Mouse (Mus musculus) spleen, adult 2 months (tissue): ENCODE results near the gene Cep57l1. TPM values are rescaled to one million over a fixed set of nuclear protein-coding genes. Genes with fewer than 3 reads are reported as not detected.

ENCODE experiments used
- DNase-seq, 2 experiments: peaks; one replicate each; pipeline versions ENCODE4 v3.0.0 to v3.0.0-alpha.2; 2012 to 2021; ENCODE audit warnings: low spot score in 2 of 2, low read depth in 1 of 2
- H3K27ac ChIP-seq: fragments of 200-500 bp; 2 replicates; pipeline ENCODE4 v1.5.1; 2012; ENCODE audit warnings: low read length, inconsistent platforms; ENCODE audit not compliant: insufficient read depth
- H3K27me3 ChIP-seq: fragments of 200-500 bp; 2 replicates; pipeline ENCODE4 v1.6.1; 2012; ENCODE audit warnings: mild to moderate bottlenecking, moderate library complexity, low read length, inconsistent platforms; ENCODE audit not compliant: control insufficient read depth, insufficient read depth
- H3K36me3 ChIP-seq: fragments of 200-500 bp; 2 replicates; pipeline ENCODE4 v1.6.1; 2012; ENCODE audit warnings: mild to moderate bottlenecking, low read length, inconsistent platforms; ENCODE audit not compliant: control insufficient read depth, insufficient read depth
- H3K4me1 ChIP-seq: fragments of 200-500 bp; 2 replicates; pipeline ENCODE4 v1.6.1; 2011; ENCODE audit warnings: inconsistent platforms; ENCODE audit not compliant: control insufficient read depth, insufficient read depth, insufficient read length
- H3K4me3 ChIP-seq: fragments of 200-500 bp; 2 replicates; pipeline ENCODE4 v1.5.1; 2011; ENCODE audit warnings: mild to moderate bottlenecking, inconsistent platforms; ENCODE audit not compliant: insufficient read depth, insufficient read length; ENCODE audit errors: extremely low read depth
- CTCF ChIP-seq: fragments of 200-500 bp; IDR thresholded peaks from 2 replicates; pipeline ENCODE4 v1.5.1; 2011; ENCODE audit warnings: mild to moderate bottlenecking, inconsistent platforms; ENCODE audit not compliant: insufficient read depth, insufficient read length, insufficient replicate concordance; ENCODE audit errors: extremely low read depth
- POLR2A ChIP-seq: fragments of 200-500 bp; IDR thresholded peaks from 2 replicates; pipeline ENCODE4 v1.6.1; 2011; ENCODE audit warnings: low read depth, low read length, inconsistent platforms
- WGBS: fragments of 180-500 bp; shearing (Covaris S2); methylation state at CpG from one replicate; pipeline ENCODE4 v1.1.7; 2018; 5-methylcytosine and 5-hydroxymethylcytosine counted together
- polyA plus RNA-seq: library from polyadenylated mRNA; depleted of rRNA; stranded (reverse); fragments of >200 nt; gene quantifications from 2 replicates; pipeline ENCODE4 v1.2.3, GENCODE M21; 2012

The Cep57l1 gene
- polyA plus RNA-seq, 1 experiment: 1.4 TPM

DNA sequence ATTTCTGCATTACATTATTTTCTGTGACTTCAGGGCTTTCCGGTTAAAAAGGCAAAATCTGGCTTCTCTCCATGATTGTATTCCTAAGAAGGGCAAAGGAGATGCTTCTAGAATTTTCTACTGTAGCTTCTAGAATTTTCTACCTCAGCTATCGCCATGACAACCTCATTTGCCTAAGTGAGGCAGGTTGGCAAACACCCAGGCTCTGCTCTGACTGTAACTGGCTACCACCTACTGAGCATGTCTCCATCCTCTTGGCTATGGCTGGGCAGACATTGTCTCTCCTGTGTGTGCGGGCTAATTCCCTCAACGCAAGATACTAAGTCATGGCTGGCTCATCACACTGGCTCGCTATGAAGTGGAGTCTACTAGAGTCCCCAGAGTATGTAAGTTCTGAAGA lies 63.1 kb downstream of the Cep57l1 start:
- 94% methylated on average over 5 of the region's 5 CpGs for WGBS
- DNase-seq: no peak
- Histone ChIP-seq H3K27me3 (no peaks in the 10 kb centered on the region), H3K4me3 (no peak overlapping the region), H3K27ac (no peak overlapping the region), H3K4me1 (peaks cover 2% of the 10 kb centered on the region; the same call in 1 of the 2 replicates), H3K36me3 (peaks cover 3% of the 10 kb centered on the region)
- TF ChIP-seq CTCF (no peak), POLR2A (no peak)

GRCm38 (mm10) chr10:41744006-41744405 lies 65.7 kb downstream of the Cep57l1 start:
- TF ChIP-seq CTCF (no peak), POLR2A (no peak)
- Histone ChIP-seq H3K4me1 (no peaks in the 10 kb centered on the region), H3K27ac (no peak overlapping the region), H3K36me3 (peaks cover 6% of the 10 kb centered on the region), H3K27me3 (no peaks in the 10 kb centered on the region), H3K4me3 (no peak overlapping the region)
- 90% methylated on average over 4 of the region's 4 CpGs for WGBS
- no peak for DNase-seq

- Histone ChIP-seq H3K27ac (no peak overlapping the region), H3K4me1 (no peaks in the 10 kb centered on the region), H3K27me3 (no peaks in the 10 kb centered on the region), H3K36me3 (peaks cover 15% of the 10 kb centered on the region), H3K4me3 (no peak overlapping the region)
- WGBS: 81% methylated on average over 2 of the region's 2 CpGs
- DNase-seq: no peak
- TF ChIP-seq POLR2A (no peak), CTCF (no peak)
Measured at GRCm38 (mm10) chr10:41740221-41740620, 69.5 kb downstream of the Cep57l1 start.

DNA sequence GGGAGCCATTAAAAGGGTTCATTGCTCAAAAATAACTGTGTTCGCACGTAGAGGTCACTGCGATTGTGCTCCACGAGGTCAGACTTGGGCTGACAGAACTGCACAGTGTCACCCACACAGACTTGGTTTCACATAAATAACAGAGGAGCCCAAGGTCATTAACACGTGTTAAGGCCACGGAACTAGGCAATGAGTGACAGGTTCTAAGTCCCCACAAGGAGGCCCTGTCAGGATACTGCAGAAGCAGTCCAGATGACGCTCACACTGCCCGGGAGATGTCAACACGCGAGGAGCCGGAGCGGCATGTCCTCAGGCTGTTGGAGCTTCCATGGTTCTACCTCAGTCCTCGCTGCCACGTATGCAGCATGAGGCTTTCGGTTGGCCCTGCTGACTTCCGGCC lies 72.4 kb downstream of the Cep57l1 start:
- no peak overlapping the region for H3K4me3 ChIP-seq
- peaks cover 12% of the 10 kb centered on the region for H3K36me3 ChIP-seq
- WGBS: 93% methylated on average over 16 of the region's 16 CpGs
- H3K4me1 ChIP-seq: no peaks in the 10 kb centered on the region
- no peak overlapping the region for H3K27ac ChIP-seq
- no peaks in the 10 kb centered on the region for H3K27me3 ChIP-seq
- TF ChIP-seq POLR2A: no peak
- TF ChIP-seq CTCF: no peak
- DNase-seq: no peak

DNA sequence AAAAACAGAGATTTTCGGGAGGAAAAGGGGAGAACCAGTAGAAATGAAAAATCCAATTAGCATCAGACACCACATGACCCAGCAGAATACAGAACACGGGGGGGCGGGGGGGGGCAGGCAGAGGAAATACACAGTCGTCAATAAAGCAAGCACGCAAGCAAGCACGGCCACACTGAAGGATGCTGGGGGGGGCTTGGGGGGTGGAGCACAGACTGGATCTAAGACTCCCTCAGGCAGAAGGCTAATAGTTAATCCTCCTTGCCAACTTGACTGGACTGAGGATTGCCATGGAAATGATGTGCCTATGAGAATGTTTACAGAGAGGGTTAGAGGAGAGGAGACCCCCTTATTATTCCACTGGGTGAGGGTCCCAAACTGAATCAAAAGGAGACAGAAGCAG lies 74.3 kb downstream of the Cep57l1 start:
- H3K36me3 ChIP-seq: peaks cover 17% of the 10 kb centered on the region
- DNase-seq: no peak
- TF ChIP-seq CTCF (no peak), POLR2A (no peak)
- H3K27me3 ChIP-seq: no peaks in the 10 kb centered on the region
- H3K4me1 ChIP-seq: no peaks in the 10 kb centered on the region
- 86% methylated on average over 6 of the region's 6 CpGs for WGBS
- H3K27ac ChIP-seq: no peak overlapping the region
- H3K4me3 ChIP-seq: no peak overlapping the region

DNA sequence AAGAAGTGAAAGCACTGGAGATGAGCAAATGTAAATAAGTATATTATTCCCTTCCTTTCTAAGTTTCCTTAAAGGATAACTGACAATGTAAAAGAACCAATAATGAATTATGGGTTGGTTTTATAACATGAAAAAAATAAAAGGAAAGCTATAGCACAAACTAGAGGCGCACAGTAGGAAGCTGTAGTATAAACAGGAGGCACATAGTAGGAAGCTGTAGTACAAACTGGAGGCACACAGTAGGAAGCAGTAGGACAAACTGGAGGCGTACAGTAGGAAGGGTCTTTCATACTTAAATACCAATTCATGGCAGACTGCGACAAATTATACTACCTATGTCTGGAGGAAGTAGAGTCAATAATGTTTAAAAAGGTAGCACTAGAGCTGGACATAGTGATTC lies 76.5 kb downstream of the Cep57l1 start:
- no peak for DNase-seq
- Histone ChIP-seq H3K27ac (no peak overlapping the region), H3K36me3 (peaks cover 13% of the 10 kb centered on the region), H3K4me3 (no peak overlapping the region), H3K4me1 (no peaks in the 10 kb centered on the region), H3K27me3 (no peaks in the 10 kb centered on the region)
- TF ChIP-seq POLR2A (no peak), CTCF (no peak)
- WGBS: 97% methylated on average over 3 of the region's 3 CpGs

DNA sequence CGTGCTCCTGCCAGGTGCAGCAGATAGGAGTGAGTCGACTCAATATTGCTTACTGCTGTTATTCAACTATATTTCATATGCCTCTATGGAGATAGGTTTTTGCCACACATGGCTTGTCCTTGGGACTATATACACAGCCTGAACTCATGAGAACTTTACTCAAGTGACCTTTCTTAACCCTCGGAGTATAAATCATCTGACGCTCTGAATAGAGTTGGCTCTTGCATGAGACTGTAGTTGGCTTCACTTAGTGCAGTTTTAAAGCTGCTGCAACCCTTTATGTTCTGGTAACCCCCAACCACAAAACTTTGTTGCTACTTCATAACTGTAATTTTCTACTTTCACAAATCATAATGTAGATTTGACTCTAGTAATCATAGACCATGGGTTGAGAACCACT lies 77.7 kb downstream of the Cep57l1 start:
- Histone ChIP-seq H3K27me3 (no peaks in the 10 kb centered on the region), H3K4me1 (no peaks in the 10 kb centered on the region), H3K36me3 (peaks cover 5% of the 10 kb centered on the region; the same call in 1 of the 2 replicates), H3K27ac (no peak overlapping the region), H3K4me3 (no peak overlapping the region)
- WGBS: 91% methylated on average over 4 of the region's 4 CpGs
- no peak for DNase-seq
- TF ChIP-seq CTCF (no peak), POLR2A (no peak)

GRCm38 (mm10) chr10:41730746-41731145 lies 78.9 kb downstream of the Cep57l1 start:
- TF ChIP-seq CTCF (no peak), POLR2A (no peak)
- no peak overlapping the region for H3K27ac ChIP-seq
- peaks cover 5% of the 10 kb centered on the region; the same call in 1 of the 2 replicates for H3K36me3 ChIP-seq
- DNase-seq: no peak
- H3K4me1 ChIP-seq: no peaks in the 10 kb centered on the region
- no peak overlapping the region for H3K4me3 ChIP-seq
- WGBS: 90% methylated on average over 10 of the region's 10 CpGs
- H3K27me3 ChIP-seq: no peaks in the 10 kb centered on the region
